Mouse (Mus musculus): ENCODE results near the gene Gm6356. TPM values are rescaled to one million over a fixed set of nuclear protein-coding genes. Genes with fewer than 3 reads are reported as not detected.

The Gm6356 gene
- polyA plus RNA-seq (2012; rRNA removed): not detected in 2 replicates

DNA sequence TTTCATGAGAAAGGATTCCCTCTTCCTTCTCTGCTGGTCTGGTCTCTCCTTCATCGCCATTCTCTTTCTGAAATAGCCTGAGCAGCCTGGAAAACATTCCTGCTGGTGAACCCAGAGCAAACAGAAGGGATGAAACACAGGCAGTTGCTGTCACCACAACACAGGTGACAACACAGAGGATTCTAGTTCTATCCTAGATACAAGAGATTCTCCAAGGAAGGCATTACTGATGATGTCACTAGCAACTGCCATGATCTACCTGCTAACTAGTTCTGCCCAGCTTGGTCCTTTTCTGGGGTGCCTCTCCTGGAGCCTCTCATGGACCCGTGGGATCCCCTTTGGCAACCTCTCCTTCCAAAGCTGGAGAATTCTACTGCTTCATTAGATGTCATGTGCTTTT, at the start of gene Gm6356:
Gm6356 (minus strand) TSS at position 101 of the 400 bp plus-strand sequence.

Other genes with a start within 250 kb of the Gm6356 start
- 25.1 and 27.1 TPM in 2 replicates for gene Gm3636, start 231.5 kb downstream of the Gm6356 start, polyA plus RNA-seq (2012; rRNA removed)
- 0.04 TPM in 1 of 2 replicates, not detected in the other for gene Gm8362, start 199.4 kb downstream of the Gm6356 start, polyA plus RNA-seq (2012; rRNA removed)
- not detected in 2 replicates for gene Gm3642, start 133.5 kb downstream of the Gm6356 start, polyA plus RNA-seq (2012; rRNA removed)
- gene Gm3667, start 83.9 kb downstream of the Gm6356 start, polyA plus RNA-seq (2012; rRNA removed): 7.7 and 8.2 TPM in 2 replicates
- 6.8 and 8.0 TPM in 2 replicates for gene Gm10406, start 53.6 kb upstream of the Gm6356 start, polyA plus RNA-seq (2012; rRNA removed)
- gene Gm3685, start 71.2 kb upstream of the Gm6356 start, polyA plus RNA-seq (2012; rRNA removed): 0.11 and 0.14 TPM in 2 replicates
- gene Gm3696, start 126.8 kb upstream of the Gm6356 start, polyA plus RNA-seq (2012; rRNA removed): 8.1 and 8.2 TPM in 2 replicates
- gene Gm6676, start 151.6 kb upstream of the Gm6356 start, polyA plus RNA-seq (2012; rRNA removed): 0.04 TPM in 1 of 2 replicates, not detected in the other
- 6.2 and 7.3 TPM in 2 replicates for gene Gm3512, start 200.7 kb upstream of the Gm6356 start, polyA plus RNA-seq (2012; rRNA removed)
- 0.04 TPM in 1 of 2 replicates, not detected in the other for gene Gm16434, start 220.7 kb upstream of the Gm6356 start, polyA plus RNA-seq (2012; rRNA removed)